Comparison of ENCODE assay signal across 8 mouse cellular contexts in genomic region chr9:104574476-104574875, GRCm38 (mm10). TPM values are rescaled to one million over a fixed set of nuclear protein-coding genes. Genes with fewer than 3 reads are reported as not detected.
A peak's percentile ranks its signal among the peaks of the same experiment; 100 is the strongest.
DNase-seq lines count a peak whose midpoint lies in the region; ATAC-seq lines count a peak whose summit lies in the region.

No protein-coding gene starts in this region.

- no peak for ATAC-seq in CD4-positive, CD25-positive, alpha-beta regulatory T cell, adult 4 months

- peak; percentile 46 for DNase-seq in CD4-positive, CD25-positive, alpha-beta regulatory T cell, adult 2 months (ENCODE audit: low read depth, low spot score)
- DNase-seq in adrenal gland, adult 18-20 months (ENCODE audit: low spot score in 2 of 2), result peak; percentile 49 to 63
- peak; percentile 88 for DNase-seq in embryo, embryonic 11 days
- peak; percentile 64 for DNase-seq in heart, postnatal 4 days
- peak; percentile 22 for DNase-seq in layer of hippocampus, adult 9-11 months
- peak; percentile 53 for DNase-seq in lung, postnatal 36 days
- peak; percentile 66 to 79 for DNase-seq in right cerebral cortex, adult 2 months (ENCODE audit: low spot score in 2 of 2)

RNA-seq across cellular contexts. Expression of gene Cpne4, which starts 27.4 kb away (rescaled TPM):
- not detected for polyA plus RNA-seq in CD4-positive, CD25-positive, alpha-beta regulatory T cell, adult 4 months (2017; shearing (Covaris generic))
- under 1 TPM in 1 of 2 experiments, not detected in 1; 0.20 TPM for total RNA-seq in adrenal gland, adult 18-20 months (2021)
- total RNA-seq in heart, postnatal 4 days (2021), result not detected

Comparison
In these comparisons a context has a peak if more than half of its experiments do, and no peak if none do; other contexts are left out.
1. DNase-seq: peak in every context shown above with its lines; median percentile 88 in embryo, embryonic 11 days; 72 in right cerebral cortex, adult 2 months; 64 in heart, postnatal 4 days; 56 in adrenal gland, adult 18-20 months; 53 in lung, postnatal 36 days; 46 in CD4-positive, CD25-positive, alpha-beta regulatory T cell, adult 2 months; 22 in layer of hippocampus, adult 9-11 months.